Mouse (Mus musculus): ENCODE data around the gene Fbxo46.

DNA sequence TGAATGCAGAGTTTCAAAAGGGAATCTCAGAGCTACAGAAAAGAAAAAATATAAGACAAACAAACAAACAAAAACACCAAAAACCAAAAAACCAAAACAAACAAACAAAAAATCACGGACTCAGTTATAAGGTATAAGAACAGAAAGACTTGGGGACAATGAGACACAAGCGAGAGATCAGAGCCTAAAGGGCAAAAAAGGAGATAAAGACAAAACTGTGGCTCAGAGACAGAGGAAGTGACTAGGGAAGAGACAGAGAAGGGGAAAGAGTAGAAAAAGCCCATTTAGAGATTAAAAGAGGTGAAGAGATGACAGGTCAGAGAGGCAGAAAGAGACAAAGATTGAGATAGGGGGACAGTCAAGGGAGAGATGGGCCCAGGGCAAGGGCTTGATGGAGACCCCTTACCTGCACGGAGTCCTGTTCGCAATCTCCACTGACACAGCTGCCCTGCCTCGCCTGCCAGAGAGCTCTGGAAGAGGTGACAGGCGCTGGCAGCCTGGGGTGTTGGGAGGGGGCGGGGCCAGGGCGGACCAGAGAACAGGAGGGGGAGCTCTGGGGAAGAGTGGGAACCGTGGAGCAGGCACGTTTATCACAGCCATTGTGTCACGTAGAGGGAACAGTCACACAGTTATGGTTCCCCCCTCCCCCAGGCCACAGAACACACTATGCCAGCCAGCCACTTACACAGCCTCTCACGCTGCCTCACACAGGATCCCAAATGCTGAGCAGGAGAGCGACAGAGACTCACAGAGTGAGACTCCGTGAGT, 46.2 kb downstream of the Fbxo46 start, which contains the start of gene Gipr:
- no peak for TF ChIP-seq CTCF (conservative IDR thresholded peaks at IDR 0.05; ENCODE audit: low read length)
- no peak for TF ChIP-seq POU5F1 (IDR thresholded peaks at IDR 0.05; ENCODE audit: borderline replicate concordance, low read length)
